Mouse (Mus musculus): Measurements from ENCODE around the gene Tubd1.

- TF ChIP-seq POLR2A (IDR thresholded peaks at IDR 0.05; ENCODE audit: control insufficient read depth, low read depth, low read length), result no peak
- TF ChIP-seq CTCF (IDR thresholded peaks at IDR 0.05; ENCODE audit: control insufficient read depth, insufficient read depth, insufficient replicate concordance, low read depth, low read length), result no peak
Measured at GRCm38 (mm10) chr11:86503121-86503520, 41.7 kb upstream of the Tubd1 start.
